Mouse (Mus musculus): ENCODE data around the gene Cchcr1.

GRCm38 (mm10) chr17:35543412-35543861 is 26.5 kb downstream of the Cchcr1 start:
- no peak for TF ChIP-seq CTCF (IDR thresholded peaks at IDR 0.05; ENCODE audit: control insufficient read depth, insufficient read depth, insufficient replicate concordance, low read depth, low read length)
- no peak for TF ChIP-seq POLR2A (IDR thresholded peaks at IDR 0.05; ENCODE audit: control insufficient read depth, low read depth, low read length)

Data from testis, adult 2 months (tissue).